Mouse (Mus musculus) cortical plate, adult 2 months (tissue): ENCODE measurements around the gene Otx2.

Experiments
- CTCF ChIP-seq: fragments of 200-500 bp; IDR thresholded peaks from 2 replicates; pipeline ENCODE4 v1.5.1; 2011; ENCODE audit warnings: mild to moderate bottlenecking, control low read depth, low read length; ENCODE audit not compliant: insufficient read depth; ENCODE audit errors: extremely low read depth
- POLR2A ChIP-seq: fragments of 200-500 bp; IDR thresholded peaks from 2 replicates; pipeline ENCODE4 v1.6.1; 2011; ENCODE audit warnings: mild to moderate bottlenecking, low read length, control low read depth; ENCODE audit not compliant: insufficient read depth; ENCODE audit errors: extremely low read depth

DNA sequence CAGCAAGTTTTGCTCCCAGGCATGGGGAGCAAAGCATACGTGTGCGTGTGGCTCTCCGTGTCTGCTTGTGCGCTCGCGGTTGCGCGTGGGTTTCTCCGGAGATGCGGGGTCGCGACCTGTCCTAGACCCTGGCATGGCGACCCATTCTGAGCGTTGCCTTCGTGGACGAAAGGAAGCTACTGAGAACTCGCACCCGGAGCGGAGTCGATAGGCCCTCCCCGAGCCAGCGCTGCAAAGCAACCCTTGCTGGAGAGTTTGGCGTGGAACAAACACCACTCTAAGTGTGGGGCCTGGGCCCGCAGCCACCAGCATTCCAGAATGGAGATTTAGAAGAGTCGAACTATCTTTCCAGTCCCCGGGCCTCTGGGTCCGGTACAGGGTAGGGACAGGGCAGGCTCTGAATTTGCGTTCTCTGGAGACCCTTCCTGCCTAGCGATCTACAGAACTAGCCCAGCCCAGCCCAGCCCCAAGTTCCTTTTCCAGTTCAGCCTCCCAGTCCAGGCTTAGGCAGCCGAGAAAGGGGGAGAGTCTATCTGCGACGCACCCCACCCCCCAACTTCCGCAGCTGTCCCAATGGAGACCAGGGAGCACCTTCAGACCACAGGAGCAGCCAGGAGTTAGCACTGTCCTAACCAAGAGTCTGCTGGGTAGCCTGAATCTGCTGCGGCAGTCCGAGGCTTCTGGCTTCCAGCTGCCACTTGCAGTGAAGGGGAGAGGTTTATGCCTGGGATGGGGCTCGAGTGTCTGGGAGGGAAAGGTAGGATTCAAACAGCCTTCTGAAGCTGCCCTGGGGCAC, 615 bp upstream of the Otx2 start:
- no peak for TF ChIP-seq CTCF
- no peak for TF ChIP-seq POLR2A
